Mouse (Mus musculus): Measurements from ENCODE around the gene Exog.

The Exog gene

DNA sequence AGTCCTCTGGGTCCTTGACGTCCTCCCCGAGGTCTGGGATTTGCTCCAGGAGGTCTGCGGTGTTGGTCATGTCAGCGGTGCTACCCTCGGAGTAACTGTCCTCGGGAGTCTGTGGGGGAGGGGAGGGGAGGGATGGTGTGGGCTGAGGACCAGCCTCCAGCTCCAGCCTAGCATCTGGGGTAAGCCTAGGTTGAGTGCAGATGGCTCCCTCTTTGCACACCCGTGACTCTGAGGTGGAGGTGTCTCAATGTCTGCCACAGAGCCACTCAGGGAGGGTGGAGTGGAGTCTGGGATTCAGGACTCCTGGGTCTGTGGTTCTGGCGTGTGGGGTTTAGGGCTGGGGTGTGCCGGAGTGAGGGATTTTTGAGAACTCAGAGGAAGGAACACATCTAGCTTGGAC, 68.2 kb downstream of the Exog start:
- DNase-seq, result no peak

DNA sequence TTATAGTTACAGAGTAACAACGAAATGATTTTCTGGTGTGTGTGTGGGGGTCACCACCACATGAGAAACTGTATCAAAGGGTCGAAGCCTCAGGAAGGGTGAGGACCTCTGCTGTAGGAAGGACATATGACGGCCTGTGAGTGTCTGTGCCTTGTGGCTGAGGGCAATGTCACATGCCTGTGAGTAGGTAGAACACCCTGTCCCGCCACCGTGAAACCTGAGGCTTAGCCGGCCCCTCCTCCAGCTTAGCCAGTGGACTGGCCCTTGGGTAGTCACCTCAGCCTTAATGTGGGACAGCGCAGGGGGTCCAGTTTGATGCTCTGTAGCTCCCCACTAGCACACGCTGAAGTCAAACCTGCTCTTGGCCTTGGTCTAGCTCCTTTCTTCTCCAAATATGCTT, 69.1 kb downstream of the Exog start:
- DNase-seq, result no peak

DNA sequence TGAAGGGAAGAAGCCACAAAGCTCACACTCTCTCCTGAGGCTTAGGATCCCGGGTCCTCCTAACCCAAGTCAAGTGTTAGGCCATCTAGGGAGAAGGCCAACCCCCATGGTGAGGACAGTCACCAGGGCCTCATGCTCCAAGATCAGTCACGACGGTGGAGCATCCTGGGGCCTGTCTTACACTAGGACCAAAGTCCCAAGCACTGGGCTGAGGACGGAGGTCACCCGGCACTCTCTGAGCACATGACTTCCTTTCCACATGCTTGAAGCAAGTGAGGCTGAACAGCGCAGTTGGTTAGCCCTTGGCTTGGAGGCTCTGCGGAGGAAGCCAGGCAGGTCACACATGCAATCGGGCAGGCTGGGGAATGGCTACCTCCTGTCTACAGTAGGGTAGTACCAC, 70.2 kb downstream of the Exog start:
- no peak for DNase-seq

All from thymus, postnatal 25 days (tissue).